Comparison of ENCODE assay signal across 8 mouse cellular contexts in the genomic region with DNA sequence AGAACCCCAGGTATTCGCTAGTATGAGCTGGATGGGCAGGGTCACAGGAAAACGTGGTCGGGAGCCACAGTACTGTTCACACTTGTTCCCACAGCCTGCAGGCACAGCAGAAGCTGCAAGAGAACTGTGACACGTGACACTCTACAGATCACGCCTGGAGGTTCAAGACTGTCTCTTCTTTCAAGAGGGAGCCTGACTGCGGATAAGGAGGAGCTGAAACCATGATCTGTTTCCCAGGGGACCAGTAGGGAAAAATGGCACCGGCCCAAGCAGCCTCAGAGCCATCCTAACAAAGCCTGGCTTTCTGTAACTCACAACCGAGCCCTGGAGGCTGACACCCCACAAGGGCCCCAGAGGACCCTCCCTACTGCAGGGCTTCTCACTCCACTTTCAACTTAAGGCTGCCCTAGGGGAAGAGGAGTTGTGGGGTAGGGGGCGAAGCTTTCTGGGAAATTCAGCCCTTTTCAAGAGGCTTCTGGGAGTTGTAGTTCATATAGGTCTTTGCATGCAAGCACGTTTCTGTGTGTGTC. TPM values are rescaled to one million over a fixed set of nuclear protein-coding genes. Genes with fewer than 3 reads are reported as not detected.
A peak's percentile ranks its signal among the peaks of the same experiment; 100 is the strongest.
DNase-seq lines count a peak whose midpoint lies in the region; ATAC-seq and TF ChIP-seq lines count a peak whose summit lies in the region.

No protein-coding gene starts in this region.

- peak overlapping the region; percentile 23; the same call in 1 of the 2 replicates for H3K9ac ChIP-seq in intestine, postnatal 0 days (ENCODE audit: low read depth, low read length)
- H3K9ac ChIP-seq in limb, embryonic 13.5 days: peak overlapping the region; percentile 67
- H3K9ac ChIP-seq in neural tube, embryonic 11.5 days (ENCODE audit: low read length): peak overlapping the region; percentile 46

- ATAC-seq in intestine, postnatal 0 days: peak; percentile 46
- ATAC-seq in limb, embryonic 13.5 days (ENCODE audit: low FRiP score, low read depth): peak; percentile 84
- ATAC-seq in neural tube, embryonic 11.5 days (ENCODE audit: insufficient read depth, low FRiP score, low TSS enrichment): peak; percentile 77

- H3K4me3 ChIP-seq in intestine, postnatal 0 days (ENCODE audit: low read depth, low read length): peak overlapping the region; percentile 27
- peak overlapping the region; percentile 49 for H3K4me3 ChIP-seq in limb, embryonic 13.5 days
- peak overlapping the region; percentile 35 for H3K4me3 ChIP-seq in neural tube, embryonic 11.5 days (ENCODE audit: low read depth, low read length)

- peak; percentile 4 for DNase-seq in urinary bladder, postnatal 25 days (ENCODE audit: low spot score)
- no peak for DNase-seq in urinary bladder, postnatal 4 days (ENCODE audit: low spot score in 2 of 2)
- peak; percentile 78 for DNase-seq in embryo, embryonic 10.5 days (ENCODE audit: low spot score)
- peak; percentile 21 to 57 for DNase-seq in heart, adult 18-20 months
- DNase-seq in neural tube, embryonic 11.5 days (ENCODE audit: low spot score): peak; percentile 71
- no peak for DNase-seq in urinary bladder, postnatal 10 days (ENCODE audit: low spot score)

- H3K27me3 ChIP-seq in intestine, postnatal 0 days (replicated peaks; ENCODE audit: control insufficient read depth, insufficient read depth, low read length): no peaks in the 10 kb centered on the region
- H3K27me3 ChIP-seq in limb, embryonic 13.5 days: no peaks in the 10 kb centered on the region
- H3K27me3 ChIP-seq in neural tube, embryonic 11.5 days (ENCODE audit: control insufficient read depth, insufficient read depth, low read length): no peaks in the 10 kb centered on the region

- TF ChIP-seq CTCF in intestine, postnatal 0 days (IDR thresholded peaks at IDR 0.05; ENCODE audit: low read depth): no peak

- H3K4me2 ChIP-seq in intestine, postnatal 0 days (replicated peaks; ENCODE audit: low read depth): peak overlapping the region; percentile 70
- H3K4me2 ChIP-seq in limb, embryonic 13.5 days (replicated peaks): peak overlapping the region; percentile 68
- peak overlapping the region; percentile 57 for H3K4me2 ChIP-seq in neural tube, embryonic 11.5 days (ENCODE audit: low read depth)

- 13% methylated on average over 10 of the region's 10 CpGs for WGBS in intestine, postnatal 0 days
- 6% methylated on average over 10 of the region's 10 CpGs for WGBS in limb, embryonic 13.5 days
- WGBS in neural tube, embryonic 11.5 days: 10% methylated on average over 10 of the region's 10 CpGs

- no peaks in the 10 kb centered on the region for H3K9me3 ChIP-seq in intestine, postnatal 0 days (ENCODE audit: control insufficient read depth)
- H3K9me3 ChIP-seq in limb, embryonic 13.5 days: no peaks in the 10 kb centered on the region
- no peaks in the 10 kb centered on the region for H3K9me3 ChIP-seq in neural tube, embryonic 11.5 days (ENCODE audit: control insufficient read depth, low read length)

- no peak overlapping the region; the same call in 1 of the 2 replicates for H3K27ac ChIP-seq in intestine, postnatal 0 days (ENCODE audit: low read depth, low read length)
- no peak overlapping the region; the same call in 1 of the 2 replicates for H3K27ac ChIP-seq in limb, embryonic 13.5 days
- H3K27ac ChIP-seq in neural tube, embryonic 11.5 days (ENCODE audit: low read depth, low read length): peak overlapping the region; percentile 58; the same call in 1 of the 2 replicates

- no peaks in the 10 kb centered on the region for H3K4me1 ChIP-seq in intestine, postnatal 0 days (replicated peaks; ENCODE audit: control insufficient read depth, insufficient read depth, low read length)
- peaks cover 9% of the 10 kb centered on the region for H3K4me1 ChIP-seq in limb, embryonic 13.5 days
- H3K4me1 ChIP-seq in neural tube, embryonic 11.5 days (ENCODE audit: control insufficient read depth, insufficient read depth, low read length): no peaks in the 10 kb centered on the region

- no peaks in the 10 kb centered on the region for H3K36me3 ChIP-seq in intestine, postnatal 0 days (ENCODE audit: control insufficient read depth, insufficient read depth)
- H3K36me3 ChIP-seq in limb, embryonic 13.5 days: no peaks in the 10 kb centered on the region
- H3K36me3 ChIP-seq in neural tube, embryonic 11.5 days (ENCODE audit: control insufficient read depth, insufficient read depth, low read length): no peaks in the 10 kb centered on the region

RNA-seq across cellular contexts. Expression of a gene that starts 42.8 kb away (rescaled TPM):
- total RNA-seq in heart, adult 18-20 months (2021): 10 to 100 TPM; 34.7 to 42.9 TPM
- polyA plus RNA-seq in intestine, postnatal 0 days (2015; fragmentation: Nextera tagmentation; extraction: Ambion mirVana): 18.5 and 20.8 TPM in 2 replicates
- 14.1 and 14.4 TPM in 2 replicates for polyA plus RNA-seq in limb, embryonic 13.5 days (2015; fragmentation: Nextera tagmentation; extraction: Ambion mirVana)
- polyA plus RNA-seq in neural tube, embryonic 11.5 days (2014; fragmentation: Nextera tagmentation; extraction: Ambion mirVana): 12.6 and 13.1 TPM in 2 replicates

Comparison
In these comparisons a context has a peak if more than half of its experiments do, and no peak if none do; other contexts are left out.
1. DNase-seq: peak in urinary bladder, postnatal 25 days (single experiment), embryo, embryonic 10.5 days (single experiment), heart, adult 18-20 months (2 of 2) and neural tube, embryonic 11.5 days (single experiment); none in urinary bladder, postnatal 4 days (0 of 2) and urinary bladder, postnatal 10 days (single experiment).
2. Peak in every context shown above with its lines, with median percentiles within 50 percentile points of each other: ATAC-seq, H3K4me2 ChIP-seq, H3K4me3 ChIP-seq and H3K9ac ChIP-seq.